In the genomic region with DNA sequence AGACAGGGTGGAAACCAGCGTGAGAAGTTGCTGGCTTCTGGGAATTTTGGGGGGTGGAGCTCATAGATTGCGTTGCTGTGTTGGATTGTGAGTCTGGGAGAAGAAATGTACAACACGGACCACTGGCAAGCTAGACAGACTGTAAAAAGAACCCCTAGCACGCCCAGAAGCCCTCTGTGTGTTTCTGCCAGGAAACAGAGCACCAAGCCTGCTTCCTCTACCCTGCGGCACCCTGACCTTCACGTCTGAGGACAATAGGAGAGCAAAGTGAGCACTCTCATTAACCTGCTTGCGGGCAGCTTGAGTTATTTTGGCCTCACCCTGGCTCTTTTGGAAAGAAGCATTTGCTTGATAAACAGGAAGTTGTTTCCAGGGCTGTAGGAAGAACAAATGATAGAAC, we compare ENCODE assay signal across 8 mouse cellular contexts.
A peak's percentile ranks its signal among the peaks of the same experiment; 100 is the strongest.
DNase-seq lines count a peak whose midpoint lies in the region; ATAC-seq and TF ChIP-seq lines count a peak whose summit lies in the region.

No protein-coding gene starts in this region.

- no peak for DNase-seq in spleen, adult 2 months (ENCODE audit: low read depth in 1 of 2, low spot score in 2 of 2)
- no peak for DNase-seq in spleen, postnatal 10 days (ENCODE audit: low spot score in 2 of 2)
- peak; percentile 64 for DNase-seq in kidney, postnatal 0 days (ENCODE audit: low spot score)
- DNase-seq in thymus, postnatal 14 days: peak; percentile 57
- DNase-seq in urinary bladder, postnatal 4 days (ENCODE audit: low spot score in 2 of 2): no peak
- DNase-seq in forebrain, postnatal 0 days: no peak
- no peak for DNase-seq in spleen, adult 12 weeks (ENCODE audit: low spot score)

- peak overlapping the region; percentile 12; the same call in 1 of the 2 replicates for H3K9ac ChIP-seq in heart, embryonic 11.5 days (ENCODE audit: low read depth, low read length)
- no peak overlapping the region for H3K9ac ChIP-seq in kidney, postnatal 0 days (ENCODE audit: low read depth, low read length)
- H3K9ac ChIP-seq in forebrain, postnatal 0 days: no peak overlapping the region

- no peak overlapping the region for H3K4me3 ChIP-seq in spleen, adult 2 months (ENCODE audit: extremely low read depth, insufficient read depth, insufficient read length)
- H3K4me3 ChIP-seq in heart, embryonic 11.5 days (ENCODE audit: low read depth, low read length): no peak overlapping the region
- no peak overlapping the region for H3K4me3 ChIP-seq in kidney, postnatal 0 days (replicated peaks; ENCODE audit: low read depth, low read length)
- no peak overlapping the region for H3K4me3 ChIP-seq in forebrain, postnatal 0 days (ENCODE audit: low read depth, low read length)

- TF ChIP-seq CTCF in spleen, adult 2 months (IDR thresholded peaks at IDR 0.05; ENCODE audit: extremely low read depth, insufficient read depth, insufficient read length, insufficient replicate concordance): no peak
- TF ChIP-seq CTCF in kidney, postnatal 0 days (IDR thresholded peaks at IDR 0.05; ENCODE audit: low read depth): no peak
- no peak for TF ChIP-seq CTCF in forebrain, postnatal 0 days (IDR thresholded peaks at IDR 0.05; ENCODE audit: low read depth)

- ATAC-seq in heart, embryonic 11.5 days (replicated peaks; ENCODE audit: insufficient number of reproducible peaks, low FRiP score, low TSS enrichment): no peak
- ATAC-seq in kidney, postnatal 0 days (replicated peaks; ENCODE audit: low FRiP score, low read depth): no peak
- ATAC-seq in forebrain, postnatal 0 days: no peak

- WGBS in spleen, adult 2 months: 20% methylated on average over 7 of the region's 7 CpGs
- WGBS in heart, embryonic 11.5 days (ENCODE audit: insufficient replicate concordance): 46% methylated on average over 7 of the region's 7 CpGs
- WGBS in kidney, postnatal 0 days: 55% methylated on average over 7 of the region's 7 CpGs
- WGBS in forebrain, postnatal 0 days: 64% methylated on average over 7 of the region's 7 CpGs

- peak overlapping the region; percentile 45 for H3K27ac ChIP-seq in spleen, adult 2 months (ENCODE audit: insufficient read depth, low read length)
- H3K27ac ChIP-seq in heart, embryonic 11.5 days (ENCODE audit: low read depth, low read length): peak overlapping the region; percentile 64
- H3K27ac ChIP-seq in kidney, postnatal 0 days: peak overlapping the region; percentile 74
- no peak overlapping the region for H3K27ac ChIP-seq in forebrain, postnatal 0 days (ENCODE audit: low read depth, low read length)

- H3K9me3 ChIP-seq in heart, embryonic 11.5 days (replicated peaks; ENCODE audit: control insufficient read depth, low read length): no peaks in the 10 kb centered on the region
- H3K9me3 ChIP-seq in kidney, postnatal 0 days (replicated peaks; ENCODE audit: low read length): no peaks in the 10 kb centered on the region
- H3K9me3 ChIP-seq in forebrain, postnatal 0 days (ENCODE audit: low read length): no peaks in the 10 kb centered on the region

- no peak for TF ChIP-seq POLR2A in spleen, adult 2 months (IDR thresholded peaks at IDR 0.05; ENCODE audit: low read depth, low read length)

- no peak overlapping the region for H3K4me2 ChIP-seq in heart, embryonic 11.5 days
- no peak overlapping the region for H3K4me2 ChIP-seq in kidney, postnatal 0 days (ENCODE audit: low read length)
- no peak overlapping the region for H3K4me2 ChIP-seq in forebrain, postnatal 0 days (ENCODE audit: low read depth)

- H3K27me3 ChIP-seq in spleen, adult 2 months (ENCODE audit: control insufficient read depth, insufficient read depth, low read length): no peaks in the 10 kb centered on the region
- H3K27me3 ChIP-seq in heart, embryonic 11.5 days (ENCODE audit: control insufficient read depth, insufficient read depth, low read length): peaks cover 3% of the 10 kb centered on the region; the same call in 1 of the 2 replicates
- no peaks in the 10 kb centered on the region for H3K27me3 ChIP-seq in kidney, postnatal 0 days (ENCODE audit: insufficient read depth, low read length)
- H3K27me3 ChIP-seq in forebrain, postnatal 0 days (ENCODE audit: insufficient read depth, low read length): no peaks in the 10 kb centered on the region

- no peaks in the 10 kb centered on the region for H3K36me3 ChIP-seq in spleen, adult 2 months (ENCODE audit: control insufficient read depth, insufficient read depth, low read length)
- no peaks in the 10 kb centered on the region; the same call in 1 of the 2 replicates for H3K36me3 ChIP-seq in heart, embryonic 11.5 days (ENCODE audit: control insufficient read depth, insufficient read depth, low read length)
- no peaks in the 10 kb centered on the region for H3K36me3 ChIP-seq in kidney, postnatal 0 days (ENCODE audit: insufficient read depth, low read length)
- H3K36me3 ChIP-seq in forebrain, postnatal 0 days (ENCODE audit: insufficient read depth): no peaks in the 10 kb centered on the region

- peaks cover 10% of the 10 kb centered on the region; the same call in 1 of the 2 replicates for H3K4me1 ChIP-seq in spleen, adult 2 months (ENCODE audit: control insufficient read depth, insufficient read depth, insufficient read length)
- H3K4me1 ChIP-seq in heart, embryonic 11.5 days (ENCODE audit: control insufficient read depth, insufficient read depth, low read length): peaks cover 34% of the 10 kb centered on the region
- H3K4me1 ChIP-seq in kidney, postnatal 0 days (replicated peaks; ENCODE audit: insufficient read depth, low read length): peaks cover 26% of the 10 kb centered on the region
- no peaks in the 10 kb centered on the region for H3K4me1 ChIP-seq in forebrain, postnatal 0 days (ENCODE audit: insufficient read depth)

Comparison
In these comparisons a context has a peak if more than half of its experiments do, and no peak if none do; other contexts are left out.
1. DNase-seq: peak in kidney, postnatal 0 days (single experiment) and thymus, postnatal 14 days (single experiment); none in spleen, adult 2 months (0 of 2), spleen, postnatal 10 days (0 of 2), urinary bladder, postnatal 4 days (0 of 2), forebrain, postnatal 0 days (single experiment) and spleen, adult 12 weeks (single experiment).